Mouse (Mus musculus) intestine, embryonic 15.5 days (tissue): ENCODE results near the gene Slc4a2. TPM values are rescaled to one million over a fixed set of nuclear protein-coding genes. Genes with fewer than 3 reads are reported as not detected.

ENCODE experiments used
- ATAC-seq: fragments of 200-750 bp; cut with Nextera tagmentation; 2 replicates; pipeline ENCODE4 v1.8.0; 2017; ENCODE audit warnings: moderate TSS enrichment, moderate library complexity
- H3K27ac ChIP-seq: fragments of 300-500 bp; sonication (generic); 2 replicates; pipeline ENCODE4 v1.5.1; 2015; ENCODE audit warnings: mild to moderate bottlenecking, inconsistent platforms
- H3K27me3 ChIP-seq: fragments of 300-500 bp; sonication (generic); replicated peaks from 2 replicates; pipeline ENCODE4 v1.6.1; 2015; ENCODE audit warnings: inconsistent platforms
- H3K36me3 ChIP-seq: fragments of 300-500 bp; sonication (generic); 2 replicates; pipeline ENCODE4 v1.6.1; 2015; ENCODE audit warnings: inconsistent platforms
- H3K4me1 ChIP-seq: fragments of 300-500 bp; sonication (generic); replicated peaks from 2 replicates; pipeline ENCODE4 v1.6.1; 2015; ENCODE audit warnings: inconsistent platforms
- H3K4me2 ChIP-seq: fragments of 300-500 bp; sonication (generic); replicated peaks from 2 replicates; pipeline ENCODE4 v1.6.1; 2015; ENCODE audit warnings: mild to moderate bottlenecking, inconsistent platforms
- H3K4me3 ChIP-seq: fragments of 300-500 bp; sonication (generic); replicated peaks from 2 replicates; pipeline ENCODE4 v1.5.1; 2015; ENCODE audit warnings: inconsistent platforms
- H3K9ac ChIP-seq: fragments of 300-500 bp; sonication (generic); 2 replicates; pipeline ENCODE4 v1.6.1; 2015; ENCODE audit warnings: inconsistent platforms
- H3K9me3 ChIP-seq: fragments of 300-500 bp; sonication (generic); 2 replicates; pipeline ENCODE4 v1.6.1; 2016; ENCODE audit warnings: inconsistent platforms
- WGBS: fragments of 180-500 bp; shearing (Covaris S2); methylation state at CpG from one replicate; pipeline ENCODE4 v1.1.7; 2015; 5-methylcytosine and 5-hydroxymethylcytosine counted together
- polyA plus RNA-seq: library from polyadenylated mRNA; unstranded; fragments of >200 nt; fragmentation: Nextera tagmentation; extraction: Ambion mirVana; gene quantifications from 2 replicates; pipeline ENCODE4 v1.2.1, GENCODE M21; 2015

Gene Slc4a2
- polyA plus RNA-seq, 1 experiment from 2014 or later, result 41.1 TPM

GRCm38 (mm10) chr5:24417587-24417986 is 6.0 kb upstream of the Slc4a2 start:
- ATAC-seq, result no peak
- 87% methylated on average over 10 of the region's 10 CpGs for WGBS
- H3K9ac ChIP-seq, result no peak overlapping the region
- no peaks in the 10 kb centered on the region for H3K9me3 ChIP-seq
- H3K4me1 ChIP-seq, result peaks cover 16% of the 10 kb centered on the region
- no peaks in the 10 kb centered on the region for H3K36me3 ChIP-seq
- H3K27ac ChIP-seq, result no peak overlapping the region
- H3K4me2 ChIP-seq, result no peak overlapping the region
- no peaks in the 10 kb centered on the region for H3K27me3 ChIP-seq
- H3K4me3 ChIP-seq, result no peak overlapping the region

GRCm38 (mm10) chr5:24420381-24420780 is 3.3 kb upstream of the Slc4a2 start:
- Histone ChIP-seq H3K4me2 (no peak overlapping the region), H3K4me3 (no peak overlapping the region), H3K36me3 (no peaks in the 10 kb centered on the region), H3K27ac (no peak overlapping the region), H3K4me1 (peaks cover 22% of the 10 kb centered on the region), H3K9me3 (no peaks in the 10 kb centered on the region), H3K27me3 (no peaks in the 10 kb centered on the region), H3K9ac (no peak overlapping the region)
- no peak for ATAC-seq
- WGBS, result 88% methylated on average over 9 of the region's 9 CpGs

- H3K27me3 ChIP-seq, result no peaks in the 10 kb centered on the region
- peaks cover 38% of the 10 kb centered on the region for H3K4me1 ChIP-seq
- H3K9ac ChIP-seq, result peak overlapping the region; percentile 57
- peak overlapping the region; percentile 90 for H3K27ac ChIP-seq
- 0 out of 2 replicates have a peak, but pooled peaks cover under 1% of the 10 kb centered on the region for H3K36me3 ChIP-seq
- H3K4me3 ChIP-seq, result peak overlapping the region; percentile 62
- ATAC-seq, result no peak
- WGBS, result 10% methylated on average over 21 of the region's 21 CpGs
- peak overlapping the region; percentile 81 for H3K4me2 ChIP-seq
- no peaks in the 10 kb centered on the region for H3K9me3 ChIP-seq
These were observed 556 bp downstream of the Slc4a2 start for GRCm38 (mm10) chr5:24424004-24424781.

- H3K27ac ChIP-seq, result peak overlapping the region; percentile 90
- H3K4me3 ChIP-seq, result peak overlapping the region; percentile 62
- no peaks in the 10 kb centered on the region for H3K27me3 ChIP-seq
- no peaks in the 10 kb centered on the region for H3K9me3 ChIP-seq
- peak overlapping the region; percentile 57 for H3K9ac ChIP-seq
- under 1% methylated on average over 60 of the region's 60 CpGs for WGBS
- peak overlapping the region; percentile 81 for H3K4me2 ChIP-seq
- peak; percentile 43 for ATAC-seq
- H3K4me1 ChIP-seq, result peaks cover 38% of the 10 kb centered on the region
- peaks cover 8% of the 10 kb centered on the region for H3K36me3 ChIP-seq
These were observed 1.3 kb downstream of the Slc4a2 start for GRCm38 (mm10) chr5:24424861-24425411.

- Histone ChIP-seq H3K4me1 (peaks cover 38% of the 10 kb centered on the region), H3K36me3 (peaks cover 13% of the 10 kb centered on the region), H3K9ac (peak overlapping the region; percentile 57), H3K4me2 (peak overlapping the region; percentile 81), H3K9me3 (no peaks in the 10 kb centered on the region), H3K27me3 (no peaks in the 10 kb centered on the region), H3K27ac (peak overlapping the region; percentile 90), H3K4me3 (peak overlapping the region; percentile 62)
- WGBS, result under 1% methylated on average over 29 of the region's 30 CpGs
- 0 out of 2 replicates have a peak, but pooled peaks have one; percentile 2 for ATAC-seq
These were observed 1.9 kb downstream of the Slc4a2 start for GRCm38 (mm10) chr5:24425421-24426036.

- H3K36me3 ChIP-seq, result peaks cover 18% of the 10 kb centered on the region
- H3K4me3 ChIP-seq, result peak overlapping the region; percentile 62
- H3K4me1 ChIP-seq, result peaks cover 38% of the 10 kb centered on the region
- WGBS, result 1% methylated on average over 10 of the region's 10 CpGs
- H3K9me3 ChIP-seq, result no peaks in the 10 kb centered on the region
- no peaks in the 10 kb centered on the region for H3K27me3 ChIP-seq
- no peak for ATAC-seq
- peak overlapping the region; percentile 57 for H3K9ac ChIP-seq
- peak overlapping the region; percentile 81 for H3K4me2 ChIP-seq
- peak overlapping the region; percentile 90 for H3K27ac ChIP-seq
These were observed 2.4 kb downstream of the Slc4a2 start for GRCm38 (mm10) chr5:24426037-24426432.

- WGBS, result 12% methylated on average over 9 of the region's 9 CpGs
- peak overlapping the region; percentile 57 for H3K9ac ChIP-seq
- ATAC-seq, result no peak
- H3K4me1 ChIP-seq, result peaks cover 38% of the 10 kb centered on the region
- H3K9me3 ChIP-seq, result no peaks in the 10 kb centered on the region
- H3K36me3 ChIP-seq, result peaks cover 25% of the 10 kb centered on the region
- H3K27me3 ChIP-seq, result no peaks in the 10 kb centered on the region
- H3K4me2 ChIP-seq, result peak overlapping the region; percentile 81
- H3K27ac ChIP-seq, result peak overlapping the region; percentile 84
- peak overlapping the region; percentile 62 for H3K4me3 ChIP-seq
These were observed 3.1 kb downstream of the Slc4a2 start for GRCm38 (mm10) chr5:24426556-24427284.

GRCm38 (mm10) chr5:24427285-24427633 is 3.6 kb downstream of the Slc4a2 start:
- H3K9me3 ChIP-seq, result no peaks in the 10 kb centered on the region
- peak overlapping the region; percentile 57; the same call in 1 of the 2 replicates for H3K9ac ChIP-seq
- peaks cover 38% of the 10 kb centered on the region for H3K4me1 ChIP-seq
- peak overlapping the region; percentile 81 for H3K4me2 ChIP-seq
- no peaks in the 10 kb centered on the region for H3K27me3 ChIP-seq
- ATAC-seq, result no peak; the same call in 1 of the 2 replicates
- peaks cover 30% of the 10 kb centered on the region for H3K36me3 ChIP-seq
- H3K27ac ChIP-seq, result peak overlapping the region; percentile 84
- H3K4me3 ChIP-seq, result peak overlapping the region; percentile 62
- WGBS, result 34% methylated on average over 12 of the region's 12 CpGs

- peak overlapping the region; percentile 84 for H3K27ac ChIP-seq
- H3K27me3 ChIP-seq, result no peaks in the 10 kb centered on the region
- peak overlapping the region; percentile 81 for H3K4me2 ChIP-seq
- WGBS, result 14% methylated on average over 15 of the region's 15 CpGs
- H3K4me1 ChIP-seq, result peaks cover 32% of the 10 kb centered on the region
- peak; percentile 58 for ATAC-seq
- H3K9me3 ChIP-seq, result no peaks in the 10 kb centered on the region
- peak overlapping the region; percentile 47 for H3K9ac ChIP-seq
- H3K4me3 ChIP-seq, result peak overlapping the region; percentile 62
- H3K36me3 ChIP-seq, result peaks cover 37% of the 10 kb centered on the region
These were observed 4.4 kb downstream of the Slc4a2 start for GRCm38 (mm10) chr5:24427981-24428402.

GRCm38 (mm10) chr5:24428596-24428995 is 5.0 kb downstream of the Slc4a2 start:
- peak overlapping the region; percentile 38 for H3K4me3 ChIP-seq
- WGBS, result 23% methylated on average over 9 of the region's 9 CpGs
- H3K4me2 ChIP-seq, result peak overlapping the region; percentile 81
- peaks cover 43% of the 10 kb centered on the region for H3K36me3 ChIP-seq
- H3K4me1 ChIP-seq, result peaks cover 31% of the 10 kb centered on the region
- H3K9me3 ChIP-seq, result no peaks in the 10 kb centered on the region
- ATAC-seq, result 0 out of 2 replicates have a peak, but pooled peaks have one; percentile 2
- H3K27me3 ChIP-seq, result no peaks in the 10 kb centered on the region
- peak overlapping the region; percentile 66 for H3K27ac ChIP-seq
- H3K9ac ChIP-seq, result peak overlapping the region; percentile 47

GRCm38 (mm10) chr5:24433993-24434392 is 10.4 kb downstream of the Slc4a2 start:
- H3K27me3 ChIP-seq, result no peaks in the 10 kb centered on the region
- peaks cover 73% of the 10 kb centered on the region for H3K36me3 ChIP-seq
- H3K9me3 ChIP-seq, result no peaks in the 10 kb centered on the region
- no peak overlapping the region for H3K4me2 ChIP-seq
- no peak for ATAC-seq
- H3K27ac ChIP-seq, result no peak overlapping the region
- no peak overlapping the region for H3K9ac ChIP-seq
- no peak overlapping the region for H3K4me3 ChIP-seq
- no peaks in the 10 kb centered on the region for H3K4me1 ChIP-seq
- WGBS, result 88% methylated on average over 8 of the region's 8 CpGs

GRCm38 (mm10) chr5:24441187-24441586 is 17.6 kb downstream of the Slc4a2 start:
- Histone ChIP-seq H3K9me3 (no peaks in the 10 kb centered on the region), H3K4me2 (no peak overlapping the region), H3K36me3 (peaks cover 39% of the 10 kb centered on the region), H3K4me1 (peaks cover 18% of the 10 kb centered on the region), H3K27me3 (no peaks in the 10 kb centered on the region), H3K4me3 (no peak overlapping the region), H3K27ac (no peak overlapping the region), H3K9ac (no peak overlapping the region)
- WGBS, result 94% methylated on average over 8 of the region's 8 CpGs
- ATAC-seq, result no peak
